Mouse (Mus musculus) E14TG2a.4 (cell line): ENCODE data around the gene Rbm12.

Experiments used
- CTCF ChIP-seq: conservative IDR thresholded peaks from 2 replicates; pipeline ENCODE4 v1.5.1; 2014; ENCODE audit warnings: low read length
- POU5F1 ChIP-seq: IDR thresholded peaks from 2 replicates; pipeline ENCODE4 v1.6.1; 2014; ENCODE audit warnings: low read length, borderline replicate concordance

DNA sequence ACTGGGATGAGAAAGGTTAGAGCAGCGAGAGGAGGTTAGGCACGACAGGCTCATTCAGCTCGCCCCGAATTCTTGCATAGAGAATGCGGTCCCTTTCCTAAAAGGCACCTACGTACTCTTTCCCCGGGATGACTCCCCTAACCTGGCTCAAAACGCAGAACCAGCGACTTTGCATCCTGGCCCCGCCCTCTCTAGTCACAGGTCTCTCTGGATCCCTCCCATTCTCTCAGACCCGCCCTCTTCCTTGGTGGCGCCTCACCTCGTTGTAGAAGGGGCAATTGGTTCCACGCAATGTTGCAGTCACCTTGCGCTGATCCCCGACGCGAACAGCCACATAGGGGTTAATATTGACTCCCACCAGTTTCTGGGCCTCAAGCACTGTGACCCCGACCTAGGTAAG is 63.8 kb downstream of the Rbm12 start:
- TF ChIP-seq CTCF (no peak), POU5F1 (no peak)
